Mouse (Mus musculus) C2C12 (cell line): ENCODE measurements around the gene Dkk3. TPM values are rescaled to one million over a fixed set of nuclear protein-coding genes. Genes with fewer than 3 reads are reported as not detected.
A peak's percentile ranks its signal among the peaks of the same experiment; 100 is the strongest.

ENCODE experiments used
- H3K27me3 ChIP-seq: one replicate; pipeline ENCODE4 v1.6.1; 2011; ENCODE audit not compliant: control insufficient read depth, insufficient read depth, insufficient read length
- H3K36me3 ChIP-seq: one replicate; pipeline ENCODE4 v1.6.1; 2011; ENCODE audit not compliant: control insufficient read depth, insufficient read depth
- H3K4me3 ChIP-seq: one replicate; pipeline ENCODE4 v1.5.1; 2011; ENCODE audit warnings: mild to moderate bottlenecking, control low read depth; ENCODE audit not compliant: poor library complexity, insufficient read depth, severe bottlenecking
- H3K79me2 ChIP-seq: one replicate; pipeline ENCODE4 v1.6.1; 2011; ENCODE audit not compliant: control insufficient read depth, insufficient read depth
- H3K79me3 ChIP-seq: one replicate; pipeline ENCODE4 v1.6.1; 2011; ENCODE audit warnings: low read depth, control low read depth
- H3ac ChIP-seq: one replicate; pipeline ENCODE3; 2011; ENCODE audit warnings: low read depth; ENCODE audit not compliant: control insufficient read depth, insufficient read length
- CEBPB ChIP-seq: IDR thresholded peaks from one replicate; pipeline ENCODE4 v1.6.1; 2011; ENCODE audit warnings: low read depth, mild to moderate bottlenecking, control low read depth, moderate library complexity
- CTCF ChIP-seq: IDR thresholded peaks from one replicate; pipeline ENCODE4 v1.5.1; 2011; ENCODE audit not compliant: control insufficient read depth, insufficient read depth, insufficient read length
- FOSL1 ChIP-seq: IDR thresholded peaks from one replicate; pipeline ENCODE4 v1.8.0; 2011; ENCODE audit warnings: mild to moderate bottlenecking, low read length; ENCODE audit not compliant: poor library complexity, insufficient read depth, severe bottlenecking
- MAX ChIP-seq: IDR thresholded peaks from one replicate; pipeline ENCODE4 v1.6.1; 2011; ENCODE audit warnings: mild to moderate bottlenecking, control low read depth
- MYOD1 ChIP-seq: IDR thresholded peaks from one replicate; pipeline ENCODE4 v1.6.1; 2011; ENCODE audit warnings: low read depth; ENCODE audit not compliant: control insufficient read depth, insufficient read length
- MYOG ChIP-seq: IDR thresholded peaks from one replicate; pipeline ENCODE4 v1.6.1; 2011; ENCODE audit not compliant: control insufficient read depth, insufficient read length; ENCODE audit errors: extremely low read depth
- USF1 ChIP-seq: IDR thresholded peaks from one replicate; pipeline ENCODE4 v1.6.1; 2011; ENCODE audit warnings: low read depth, mild to moderate bottlenecking, control low read depth, moderate library complexity
- polyA plus RNA-seq: library from polyadenylated mRNA; unstranded; fragments of >200 nt; fragmentation: generic; extraction: Trizol; gene quantifications from one replicate; pipeline ENCODE4 v1.2.1, GENCODE M21; 2012; ENCODE audit warnings: missing spikeins

Dkk3 gene
- polyA plus RNA-seq, 1 experiment, result 0.01 TPM

DNA sequence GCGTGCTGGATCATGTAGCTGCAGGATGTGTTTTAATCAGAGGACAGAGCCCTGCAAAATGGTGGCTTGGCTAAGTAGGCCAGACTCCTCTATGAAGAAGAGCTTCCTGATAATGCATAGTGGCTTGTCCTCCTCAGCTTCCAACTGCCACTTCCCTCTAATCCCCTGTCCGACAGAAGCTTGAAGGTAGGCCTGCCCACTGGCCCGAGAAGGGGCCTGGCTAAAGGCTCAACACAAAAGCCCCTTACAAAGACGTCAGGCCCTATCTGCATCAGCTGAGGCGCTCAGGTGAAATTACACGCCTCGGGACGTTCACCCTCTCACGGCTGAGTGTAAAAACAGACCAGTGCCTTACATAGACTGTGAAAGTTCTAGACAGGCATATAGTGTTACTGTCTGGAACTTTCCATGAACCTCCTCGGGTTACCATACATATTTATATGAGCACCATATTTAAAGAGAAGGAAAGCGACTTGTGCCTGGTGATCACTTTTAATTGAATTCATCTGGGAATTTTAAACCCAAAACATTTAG is 14.1 kb downstream of the Dkk3 start:
- Histone ChIP-seq H3ac (no peak overlapping the region), H3K4me3 (no peak overlapping the region), H3K79me3 (no peaks in the 10 kb centered on the region), H3K79me2 (no peaks in the 10 kb centered on the region), H3K36me3 (no peaks in the 10 kb centered on the region), H3K27me3 (no peaks in the 10 kb centered on the region)
- TF ChIP-seq CTCF (no peak), FOSL1 (no peak), MAX (no peak), MYOD1 (no peak), MYOG (no peak), CEBPB (no peak), USF1 (no peak)

GRCm38 (mm10) chr7:112143978-112144377 is 14.9 kb downstream of the Dkk3 start:
- Histone ChIP-seq H3K36me3 (no peaks in the 10 kb centered on the region), H3K79me3 (no peaks in the 10 kb centered on the region), H3ac (no peak overlapping the region), H3K27me3 (no peaks in the 10 kb centered on the region), H3K79me2 (no peaks in the 10 kb centered on the region), H3K4me3 (no peak overlapping the region)
- TF ChIP-seq FOSL1, result no peak
- TF ChIP-seq MYOG, result no peak
- TF ChIP-seq CTCF, result no peak
- no peak for TF ChIP-seq MYOD1
- no peak for TF ChIP-seq MAX
- no peak for TF ChIP-seq USF1
- TF ChIP-seq CEBPB, result no peak

DNA sequence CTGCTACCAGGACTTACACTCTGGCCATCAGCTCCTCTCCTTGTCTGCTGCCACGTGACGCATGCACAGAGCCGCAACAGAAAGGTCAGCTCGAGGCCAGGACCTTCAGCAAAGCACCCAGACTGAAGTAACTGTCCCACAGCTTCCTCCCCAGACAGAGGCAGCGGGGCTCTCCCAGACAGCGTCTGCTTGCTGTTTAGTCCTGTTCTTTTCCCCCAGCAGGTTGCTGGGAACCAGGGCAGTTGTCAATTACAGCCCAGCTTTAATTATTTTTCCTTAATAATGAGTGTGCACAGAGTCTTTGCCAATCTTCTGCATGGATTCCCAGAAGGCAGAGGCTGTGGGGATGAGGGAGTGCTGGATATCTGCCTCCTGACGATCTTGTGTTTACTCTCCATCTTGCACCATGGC is 15.8 kb downstream of the Dkk3 start:
- no peak overlapping the region for H3K4me3 ChIP-seq
- TF ChIP-seq FOSL1, result no peak

DNA sequence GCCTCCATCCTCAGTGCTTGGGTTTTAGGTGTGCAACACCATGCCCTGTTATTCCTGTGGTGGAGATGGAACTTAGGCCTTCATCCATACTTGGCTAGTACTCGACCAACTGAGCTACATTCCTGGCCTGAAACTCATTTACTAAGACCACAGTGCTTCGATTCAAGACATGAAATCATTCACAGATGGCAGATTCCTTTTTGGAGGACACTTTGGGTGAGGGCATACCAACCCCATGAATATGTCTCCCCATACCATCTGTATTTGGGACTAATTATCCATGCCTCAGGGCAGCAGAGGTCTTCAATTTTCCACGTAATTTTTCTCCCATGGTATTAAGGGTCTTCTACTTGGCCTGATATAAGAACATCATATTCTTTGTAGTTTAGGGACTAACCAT is 16.2 kb downstream of the Dkk3 start:
- Histone ChIP-seq H3K4me3 (no peak overlapping the region), H3K79me3 (no peaks in the 10 kb centered on the region), H3K27me3 (no peaks in the 10 kb centered on the region), H3K79me2 (no peaks in the 10 kb centered on the region), H3K36me3 (no peaks in the 10 kb centered on the region), H3ac (no peak overlapping the region)
- TF ChIP-seq CTCF, result no peak
- TF ChIP-seq USF1, result no peak

More for the DNA sequence above, 15.8 kb downstream of the Dkk3 start:
- H3K27me3 ChIP-seq, result no peaks in the 10 kb centered on the region
- no peak overlapping the region for H3ac ChIP-seq
- no peaks in the 10 kb centered on the region for H3K79me3 ChIP-seq
- H3K36me3 ChIP-seq, result no peaks in the 10 kb centered on the region
- no peaks in the 10 kb centered on the region for H3K79me2 ChIP-seq

DNA sequence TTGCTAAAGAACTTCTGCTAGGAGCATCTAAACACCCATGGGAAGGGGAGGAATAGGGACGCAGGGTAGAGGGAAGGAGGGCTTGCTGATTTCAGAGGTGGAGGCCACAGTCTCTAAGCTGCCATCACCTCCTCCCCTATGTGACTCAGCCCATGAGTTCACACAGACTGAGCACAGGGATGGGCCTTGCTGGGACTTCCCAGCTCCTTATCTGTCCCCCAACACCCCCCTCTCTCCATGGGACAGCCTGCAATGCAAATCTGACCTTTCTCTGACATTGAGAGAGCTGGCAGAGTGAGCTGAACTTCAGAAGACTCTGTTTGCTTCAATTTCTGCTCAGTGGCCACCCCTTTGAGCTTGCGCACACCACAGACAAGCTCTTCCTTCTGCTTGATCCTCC is 18.1 kb downstream of the Dkk3 start:
- no peak for TF ChIP-seq CEBPB
- no peak for TF ChIP-seq FOSL1
- no peak for TF ChIP-seq MAX
- TF ChIP-seq MYOG, result no peak
- no peak for TF ChIP-seq CTCF
- no peak for TF ChIP-seq MYOD1
- H3ac ChIP-seq, result no peak overlapping the region

GRCm38 (mm10) chr7:112138509-112139405 is 20.1 kb downstream of the Dkk3 start:
- no peak for TF ChIP-seq CTCF
- TF ChIP-seq FOSL1, result no peak
- TF ChIP-seq USF1, result no peak
- TF ChIP-seq MAX, result no peak
- TF ChIP-seq CEBPB, result no peak
- no peak for TF ChIP-seq MYOG
- TF ChIP-seq MYOD1, result no peak
- H3K27me3 ChIP-seq, result no peaks in the 10 kb centered on the region
- H3ac ChIP-seq, result peak overlapping the region; percentile 39
- no peaks in the 10 kb centered on the region for H3K36me3 ChIP-seq
- H3K79me2 ChIP-seq, result no peaks in the 10 kb centered on the region
- no peaks in the 10 kb centered on the region for H3K79me3 ChIP-seq
- no peak overlapping the region for H3K4me3 ChIP-seq

More for the DNA sequence above, 18.1 kb downstream of the Dkk3 start:
- Histone ChIP-seq H3K36me3 (no peaks in the 10 kb centered on the region), H3K27me3 (no peaks in the 10 kb centered on the region), H3K4me3 (no peak overlapping the region), H3K79me2 (no peaks in the 10 kb centered on the region), H3K79me3 (no peaks in the 10 kb centered on the region)
